Mouse (Mus musculus): Measurements from ENCODE around the gene 4833439L19Rik.

The 4833439L19Rik gene

DNA sequence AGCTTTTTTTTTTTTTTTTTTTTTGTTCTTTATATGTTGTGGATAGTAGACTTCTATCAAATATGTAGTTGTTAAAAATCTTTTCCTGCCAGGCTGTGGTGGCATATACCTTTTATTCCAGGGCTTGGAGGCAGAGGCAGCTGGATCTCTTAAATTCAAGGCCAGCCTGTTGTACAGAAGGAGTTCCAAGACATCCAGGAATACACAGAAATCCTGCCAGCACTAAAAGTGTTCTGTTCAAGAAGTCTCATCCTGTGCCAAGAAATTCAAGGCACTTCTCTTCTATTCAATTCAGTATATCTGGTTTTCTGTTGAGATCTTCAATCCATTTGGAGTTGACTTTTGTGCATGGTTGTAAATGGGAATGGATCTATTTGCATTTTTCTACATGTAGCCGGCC is 59.3 kb downstream of the 4833439L19Rik start:
- no peak for DNase-seq

DNA sequence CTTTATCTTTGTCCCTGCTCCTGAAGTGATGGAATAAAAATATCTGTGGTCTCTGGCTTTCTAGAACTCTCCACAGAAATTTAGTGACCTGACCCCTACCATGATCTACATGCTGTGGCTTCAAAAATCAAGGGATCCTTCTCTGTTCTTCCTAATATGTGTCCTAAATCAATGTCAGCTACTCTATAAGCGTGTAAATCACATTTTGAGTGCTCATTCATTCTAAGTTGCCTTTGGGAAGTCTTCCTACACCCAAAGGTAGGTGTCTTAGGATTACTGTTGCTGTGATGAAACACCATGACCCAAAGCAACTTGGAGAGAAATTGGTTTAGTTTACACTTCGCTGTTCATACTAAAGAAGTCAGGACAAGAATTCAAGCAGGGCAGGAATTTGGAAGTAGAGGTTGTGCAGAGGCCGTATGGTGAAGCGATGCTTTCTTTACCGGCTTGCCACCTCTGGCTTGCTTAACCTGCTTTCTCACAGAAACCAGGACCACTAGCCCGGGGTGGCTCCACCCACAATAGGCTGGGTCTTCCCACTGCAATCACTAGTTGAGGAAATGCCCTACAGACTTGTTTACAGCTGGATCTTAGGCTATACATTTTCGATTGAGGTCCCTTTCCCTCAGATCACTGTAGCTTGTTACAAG is 60.5 kb downstream of the 4833439L19Rik start:
- no peak for DNase-seq

DNA sequence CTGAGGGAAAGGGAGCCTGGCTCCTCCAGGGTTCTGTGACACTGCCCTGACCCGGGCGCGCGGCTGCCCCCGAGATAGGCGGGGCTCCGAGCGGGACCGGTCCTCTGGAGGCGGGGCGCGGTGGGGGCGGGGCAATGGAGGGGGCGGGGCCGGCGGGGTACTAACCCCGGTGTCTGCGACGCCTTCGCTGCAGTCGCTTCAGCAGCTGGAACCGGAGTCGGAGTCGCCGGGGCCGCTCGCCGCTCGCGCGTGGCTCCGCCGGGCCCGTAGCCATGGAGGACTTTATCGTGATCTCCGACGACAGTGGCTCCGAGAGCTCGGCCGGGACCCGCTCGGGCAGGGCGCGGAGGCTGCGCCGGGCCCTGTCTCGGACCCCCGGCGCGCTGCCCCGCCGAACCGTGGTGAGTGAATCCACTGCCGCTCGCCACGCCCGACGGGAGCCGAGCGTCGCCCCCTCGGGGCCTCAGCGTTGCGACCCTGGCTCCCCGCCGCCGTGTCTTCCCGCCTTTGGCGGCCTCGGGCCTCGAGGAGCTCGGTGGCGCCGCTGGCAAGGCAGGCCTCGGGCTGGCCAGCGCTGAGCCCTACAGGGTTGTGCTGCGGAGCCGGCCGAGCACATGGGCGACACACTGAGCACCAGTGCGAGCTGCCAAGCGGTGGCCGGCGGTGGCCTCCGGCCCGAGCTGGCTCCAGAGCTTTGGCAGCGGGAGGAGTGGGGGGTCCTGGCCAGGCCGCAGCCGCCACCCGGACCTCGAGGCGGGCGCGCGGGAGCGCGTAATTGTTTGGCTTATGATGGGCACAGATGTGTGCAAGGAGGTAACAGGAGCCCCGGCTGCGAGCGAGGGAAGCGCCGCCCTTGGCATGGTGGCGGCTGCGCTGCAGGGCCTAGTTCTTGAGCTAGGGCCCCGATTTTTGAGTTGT is 61.4 kb downstream of the 4833439L19Rik start, which contains the start of gene Simc1:
Gene Simc1 (plus strand): TSS at position 176 of the 918 bp plus-strand sequence.
- peak; percentile 59 for DNase-seq

DNA sequence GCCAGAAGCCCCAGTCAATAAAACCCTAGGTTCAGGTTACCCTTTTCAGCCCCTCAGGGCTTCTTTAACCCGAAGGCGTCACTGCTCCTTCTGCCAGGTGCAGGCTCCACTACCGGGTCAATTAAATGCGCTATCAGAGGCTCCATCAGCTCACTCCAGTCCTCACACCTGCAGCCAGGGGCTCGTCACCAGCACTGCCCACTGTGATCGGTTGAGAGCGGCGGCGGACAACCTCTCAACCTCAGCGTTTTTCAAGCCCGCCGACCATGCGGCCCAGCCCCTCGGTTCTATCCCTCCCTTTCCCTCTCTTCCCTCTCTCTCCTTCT is 62.0 kb downstream of the 4833439L19Rik start:
- DNase-seq = no peak

DNA sequence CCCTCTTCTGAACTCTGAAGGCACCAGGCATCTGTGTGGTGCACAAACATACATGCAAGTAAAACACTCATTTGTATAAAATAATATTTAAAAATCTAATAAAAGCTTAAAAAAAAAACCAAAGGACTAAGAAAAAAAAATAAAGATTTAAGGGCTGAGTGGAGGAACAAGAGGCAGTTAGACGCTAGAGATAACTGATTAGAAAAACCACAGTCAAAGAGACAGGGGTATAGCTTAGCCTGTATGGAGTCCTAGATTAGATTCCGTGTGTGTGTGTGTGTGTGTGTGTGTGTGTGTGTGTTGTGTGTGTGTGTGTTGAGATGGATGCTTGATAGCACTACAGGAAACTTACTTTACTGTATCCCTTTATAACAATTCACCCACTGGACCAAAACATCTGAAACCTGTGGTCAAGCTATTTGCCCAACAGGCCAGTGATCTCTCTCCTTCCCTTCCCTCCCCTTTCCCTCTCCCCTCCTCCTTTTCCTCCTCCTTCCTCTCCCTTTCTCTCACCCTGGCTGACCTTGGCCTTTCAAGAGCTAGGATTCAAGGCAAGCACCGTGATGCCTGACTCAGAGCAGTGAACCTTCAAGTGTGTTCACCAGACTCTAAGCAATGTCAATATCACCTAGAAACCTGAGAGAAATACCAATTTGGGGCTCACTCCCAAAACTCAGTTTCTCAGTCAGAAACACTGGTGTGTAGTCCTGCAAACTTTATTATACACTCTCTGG is 63.1 kb downstream of the 4833439L19Rik start:
- no peak for DNase-seq

DNA sequence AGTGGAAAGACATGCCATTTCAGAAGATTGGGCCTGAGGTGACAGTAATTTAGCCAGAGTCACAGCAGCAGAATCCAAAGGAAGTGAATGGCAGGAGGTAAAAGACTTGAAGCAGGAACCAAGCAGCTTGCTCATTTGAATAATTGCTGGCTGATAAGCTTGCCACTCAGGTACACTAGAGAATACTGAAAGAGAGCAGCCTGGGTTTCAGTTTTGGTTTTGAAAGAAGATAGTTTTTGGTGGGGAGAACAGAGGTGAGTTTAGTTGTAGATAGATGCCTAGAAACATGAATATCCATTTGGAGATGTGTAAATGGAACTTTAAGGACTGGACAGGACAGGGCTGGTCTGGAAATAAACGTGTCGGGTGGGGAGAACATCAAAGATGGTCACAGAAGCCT is 63.9 kb downstream of the 4833439L19Rik start:
- DNase-seq = no peak
